Mouse (Mus musculus): Measurements from ENCODE around the gene Ntng2. TPM values are rescaled to one million over a fixed set of nuclear protein-coding genes. Genes with fewer than 3 reads are reported as not detected.
A peak's percentile ranks its signal among the peaks of the same experiment; 100 is the strongest.

The Ntng2 gene
- polyA plus RNA-seq, 1 experiment = 1.5 TPM

DNA sequence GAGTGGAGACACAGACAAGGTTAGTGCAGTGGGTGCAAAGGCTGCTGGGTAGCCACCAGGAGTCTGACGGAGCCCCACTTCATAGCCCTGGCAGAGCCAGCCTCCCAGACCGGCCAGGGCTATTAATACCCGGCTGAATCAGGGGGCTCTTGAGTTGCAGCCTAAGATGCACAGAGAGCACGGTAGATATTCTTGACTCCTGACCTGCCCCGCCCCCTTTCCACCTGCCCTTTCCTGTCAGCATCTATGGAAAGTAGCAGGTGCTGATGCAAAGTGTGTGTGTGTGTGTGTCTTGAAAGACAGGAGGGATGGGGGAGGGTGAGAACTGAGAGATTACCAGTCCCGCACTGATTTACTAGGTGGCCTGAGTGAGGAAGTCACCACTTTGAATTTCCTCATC is 8.3 kb upstream of the Ntng2 start:
- no peak for TF ChIP-seq E2F4 (IDR thresholded peaks at IDR 0.05; ENCODE audit: insufficient read depth)
- peak in 2 of 3 experiments; percentile 38 to 84 for TF ChIP-seq MYOD1 (IDR thresholded peaks at IDR 0.05; ENCODE audit: control insufficient read depth in 1 of 3, insufficient read length in 2 of 3, low read depth in 2 of 3)
- Histone ChIP-seq H3K4me3 (no peak overlapping the region), H3K36me3 (ENCODE audit: control insufficient read depth, insufficient read depth) (no peaks in the 10 kb centered on the region), H3K79me2 (ENCODE audit: control insufficient read depth, insufficient read depth) (no peaks in the 10 kb centered on the region), H3K4me2 (ENCODE audit: low read depth) (no peak overlapping the region), H3ac (ENCODE audit: control insufficient read depth, insufficient read length) (no peak overlapping the region), H3K27me3 (ENCODE audit: control insufficient read depth, insufficient read depth, insufficient read length) (peaks cover 58% of the 10 kb centered on the region)

DNA sequence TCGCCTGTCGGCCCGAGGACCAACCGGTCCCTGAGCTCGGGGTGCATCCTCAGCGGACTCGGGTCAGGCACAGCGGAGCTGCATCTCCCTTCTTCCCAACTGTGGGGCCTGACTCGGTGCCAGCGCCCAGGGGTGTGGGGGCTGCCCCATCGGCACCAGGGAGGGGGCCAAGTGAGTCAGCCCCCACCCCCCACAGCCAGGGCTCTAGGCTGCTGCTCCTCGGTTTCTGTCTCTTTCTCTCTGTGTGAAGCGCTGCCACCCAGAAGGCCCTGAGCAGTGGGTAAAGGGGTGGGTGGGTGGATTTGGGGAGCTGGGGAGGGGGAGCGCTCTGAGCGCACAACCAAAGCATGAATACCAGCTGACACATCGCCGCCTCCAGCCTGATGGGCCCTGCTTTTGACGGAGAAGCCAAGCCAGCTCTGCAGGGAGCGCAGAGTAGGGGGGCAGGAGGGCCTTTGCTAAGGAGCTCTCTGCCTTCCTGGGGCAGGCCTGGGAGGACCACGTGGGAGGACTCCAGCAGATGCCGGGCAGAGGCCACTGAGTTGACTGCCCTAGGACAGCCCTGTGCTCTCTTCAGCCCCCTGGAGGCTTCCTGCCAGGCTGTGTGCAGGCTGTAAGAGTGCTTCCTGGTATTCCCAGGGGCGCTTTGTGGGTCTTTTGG is 530 bp upstream of the Ntng2 start:
- H3K79me2 ChIP-seq (ENCODE audit: control insufficient read depth, insufficient read depth) = no peaks in the 10 kb centered on the region
- peaks cover 32% of the 10 kb centered on the region for H3K27me3 ChIP-seq (ENCODE audit: control insufficient read depth, insufficient read depth, insufficient read length)
- H3K4me3 ChIP-seq = peak overlapping the region; percentile 41
- TF ChIP-seq REST (IDR thresholded peaks at IDR 0.05; ENCODE audit: insufficient read depth, insufficient read length) (no peak), USF1 (IDR thresholded peaks at IDR 0.05; ENCODE audit: low read depth) (peak; percentile 66)
- H3K36me3 ChIP-seq (ENCODE audit: control insufficient read depth, insufficient read depth) = no peaks in the 10 kb centered on the region
- peak overlapping the region; percentile 47 for H3ac ChIP-seq (ENCODE audit: control insufficient read depth, insufficient read length)
- peak overlapping the region; percentile 97 for H3K4me2 ChIP-seq (ENCODE audit: low read depth)

DNA sequence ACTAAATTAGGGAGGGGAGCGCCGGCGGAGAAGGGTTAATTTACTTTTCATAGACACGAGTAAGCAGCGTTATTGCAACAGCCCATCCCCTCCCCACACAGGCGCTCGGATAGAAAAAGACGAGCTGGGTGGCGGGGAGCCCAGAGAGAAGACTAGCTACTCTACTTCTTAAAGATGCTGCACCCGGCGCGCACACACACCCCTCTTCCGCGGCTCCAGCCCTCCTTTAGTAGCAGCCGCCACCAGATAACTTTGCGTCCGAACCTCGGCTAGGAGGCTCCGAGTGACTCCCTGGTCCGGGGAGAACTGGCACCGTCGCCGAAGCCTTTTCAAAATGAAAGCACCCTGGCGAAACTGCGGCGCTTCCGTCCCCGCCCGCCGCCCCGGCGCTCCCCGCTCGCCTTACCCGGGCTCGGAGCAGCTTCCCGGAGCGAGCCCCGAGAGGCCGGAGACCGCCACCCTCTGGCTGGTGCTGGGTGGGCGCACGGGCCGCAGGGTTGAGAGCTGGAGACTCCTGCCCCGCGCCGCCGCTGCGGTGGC is 676 bp downstream of the Ntng2 start:
- Histone ChIP-seq H3K27me3 (ENCODE audit: control insufficient read depth, insufficient read depth, insufficient read length) (peaks cover 40% of the 10 kb centered on the region), H3K4me2 (ENCODE audit: low read depth) (peak overlapping the region; percentile 97), H3K79me2 (ENCODE audit: control insufficient read depth, insufficient read depth) (no peaks in the 10 kb centered on the region), H3K4me3 (peak overlapping the region; percentile 41), H3ac (ENCODE audit: control insufficient read depth, insufficient read length) (peak overlapping the region; percentile 47), H3K36me3 (ENCODE audit: control insufficient read depth, insufficient read depth) (no peaks in the 10 kb centered on the region)
- TF ChIP-seq POLR2A (IDR thresholded peaks at IDR 0.05; ENCODE audit: insufficient read length, low read depth) = no peak
- no peak for TF ChIP-seq REST (IDR thresholded peaks at IDR 0.05; ENCODE audit: insufficient read depth, insufficient read length)

GRCm38 (mm10) chr2:29251095-29252058 is 1.4 kb downstream of the Ntng2 start:
- peaks cover 41% of the 10 kb centered on the region for H3K27me3 ChIP-seq (ENCODE audit: control insufficient read depth, insufficient read depth, insufficient read length)
- peak overlapping the region; percentile 97 for H3K4me2 ChIP-seq (ENCODE audit: low read depth)

DNA sequence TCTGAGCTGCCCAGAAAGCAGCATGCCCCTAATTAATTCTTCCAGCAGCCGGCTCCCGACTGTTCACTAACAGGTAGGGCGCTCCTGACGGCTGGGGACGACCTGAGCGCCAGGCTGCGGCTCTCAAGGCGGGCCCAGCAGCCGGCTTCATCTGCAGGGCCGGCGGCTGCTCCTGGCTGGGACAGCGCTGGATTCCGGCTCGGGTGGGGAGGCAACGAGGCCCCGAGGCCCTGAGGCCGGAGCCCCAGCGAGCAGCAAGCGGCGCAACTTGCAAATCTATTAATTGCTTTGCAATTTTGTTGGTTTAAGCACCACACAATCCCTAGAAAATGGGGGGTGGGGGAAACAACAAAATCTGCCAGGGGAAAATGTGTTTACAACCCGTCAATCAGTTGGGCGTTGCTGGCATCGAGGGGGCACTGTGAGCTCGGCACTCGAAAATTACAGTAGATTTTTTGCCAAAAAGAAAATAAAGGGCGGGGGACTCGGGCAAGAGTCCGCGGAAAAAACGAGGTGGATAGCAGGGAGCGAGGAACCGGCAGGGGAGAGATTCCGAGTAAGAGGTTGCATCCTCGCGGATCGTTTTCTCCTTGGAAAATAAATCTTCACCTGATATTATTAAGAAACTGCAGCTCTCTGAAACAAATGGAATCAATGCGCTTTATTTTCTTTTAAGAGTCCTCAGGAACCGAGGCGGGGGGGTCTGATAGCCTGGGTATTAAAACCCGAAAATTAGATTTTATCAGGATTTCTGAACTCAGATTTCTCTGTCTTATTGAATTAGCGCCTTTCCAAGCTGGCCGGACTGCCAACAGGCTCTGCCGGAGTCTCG is 2.3 kb downstream of the Ntng2 start:
- peaks cover 41% of the 10 kb centered on the region for H3K27me3 ChIP-seq (ENCODE audit: control insufficient read depth, insufficient read depth, insufficient read length)
- no peak overlapping the region for H3ac ChIP-seq (ENCODE audit: control insufficient read depth, insufficient read length)
- TF ChIP-seq SRF (IDR thresholded peaks at IDR 0.05; ENCODE audit: control insufficient read depth, insufficient read length, low read depth) = no peak
- TF ChIP-seq TCF3 (IDR thresholded peaks at IDR 0.05; ENCODE audit: insufficient read length, low read depth) = no peak
- TF ChIP-seq CEBPB (IDR thresholded peaks at IDR 0.05; ENCODE audit: insufficient read depth, poor library complexity, severe bottlenecking) = no peak
- no peak for TF ChIP-seq REST (IDR thresholded peaks at IDR 0.05; ENCODE audit: insufficient read depth, insufficient read length)
- no peak for TF ChIP-seq MAX (IDR thresholded peaks at IDR 0.05; ENCODE audit: low read depth)
- no peak for TF ChIP-seq POLR2AphosphoS2 (IDR thresholded peaks at IDR 0.05; ENCODE audit: insufficient read length, low read depth)
- no peak for TF ChIP-seq E2F4 (IDR thresholded peaks at IDR 0.05; ENCODE audit: insufficient read depth)
- TF ChIP-seq POLR2A (IDR thresholded peaks at IDR 0.05; ENCODE audit: insufficient read length, low read depth) = no peak
- no peak for TF ChIP-seq TCF12 (IDR thresholded peaks at IDR 0.05; ENCODE audit: insufficient read depth, poor library complexity, severe bottlenecking)
- TF ChIP-seq MYOG (IDR thresholded peaks at IDR 0.05; ENCODE audit: control insufficient read depth in 1 of 3, insufficient read depth in 1 of 3, insufficient read length in 2 of 3, low read depth in 2 of 3) = no peak
- TF ChIP-seq MYOD1 (IDR thresholded peaks at IDR 0.05; ENCODE audit: control insufficient read depth in 1 of 3, insufficient read length in 2 of 3, low read depth in 2 of 3) = no peak
- no peak for TF ChIP-seq USF1 (IDR thresholded peaks at IDR 0.05; ENCODE audit: low read depth)
- no peaks in the 10 kb centered on the region for H3K36me3 ChIP-seq (ENCODE audit: control insufficient read depth, insufficient read depth)
- peak overlapping the region; percentile 97 for H3K4me2 ChIP-seq (ENCODE audit: low read depth)
- H3K79me2 ChIP-seq (ENCODE audit: control insufficient read depth, insufficient read depth) = no peaks in the 10 kb centered on the region
- H3K4me3 ChIP-seq = peak overlapping the region; percentile 41

More at GRCm38 (mm10) chr2:29251095-29252058, 1.4 kb downstream of the Ntng2 start:
- TF ChIP-seq POLR2A (IDR thresholded peaks at IDR 0.05; ENCODE audit: insufficient read length, low read depth) (peak; percentile 56), SRF (IDR thresholded peaks at IDR 0.05; ENCODE audit: control insufficient read depth, insufficient read length, low read depth) (no peak)
- Histone ChIP-seq H3K79me2 (ENCODE audit: control insufficient read depth, insufficient read depth) (no peaks in the 10 kb centered on the region), H3ac (ENCODE audit: control insufficient read depth, insufficient read length) (peak overlapping the region; percentile 47), H3K36me3 (ENCODE audit: control insufficient read depth, insufficient read depth) (no peaks in the 10 kb centered on the region), H3K4me3 (peak overlapping the region; percentile 41)
